Mouse (Mus musculus) adrenal gland, adult 10 weeks (tissue): ENCODE data around the gene Fam24b. TPM values are rescaled to one million over a fixed set of nuclear protein-coding genes. Genes with fewer than 3 reads are reported as not detected.

Source experiments
- polyA plus RNA-seq: library from polyadenylated mRNA; stranded (reverse); fragments of 350-450 nt; fragmentation: Illumina TruSeq; extraction: RNeasy Lipid Tissue Mini Kit (QIAGEN cat#74804); gene quantifications from one replicate; pipeline ENCODE4 v1.2.3, GENCODE M21; 2014; ENCODE audit warnings: low read depth, low replicate concordance

The Fam24b gene
- not detected for polyA plus RNA-seq

GRCm38 (mm10) chr7:131329416-131329815 is at the start of gene Fam24b:
TSS of gene Fam24b (minus strand) at chr7:131329516.

DNA sequence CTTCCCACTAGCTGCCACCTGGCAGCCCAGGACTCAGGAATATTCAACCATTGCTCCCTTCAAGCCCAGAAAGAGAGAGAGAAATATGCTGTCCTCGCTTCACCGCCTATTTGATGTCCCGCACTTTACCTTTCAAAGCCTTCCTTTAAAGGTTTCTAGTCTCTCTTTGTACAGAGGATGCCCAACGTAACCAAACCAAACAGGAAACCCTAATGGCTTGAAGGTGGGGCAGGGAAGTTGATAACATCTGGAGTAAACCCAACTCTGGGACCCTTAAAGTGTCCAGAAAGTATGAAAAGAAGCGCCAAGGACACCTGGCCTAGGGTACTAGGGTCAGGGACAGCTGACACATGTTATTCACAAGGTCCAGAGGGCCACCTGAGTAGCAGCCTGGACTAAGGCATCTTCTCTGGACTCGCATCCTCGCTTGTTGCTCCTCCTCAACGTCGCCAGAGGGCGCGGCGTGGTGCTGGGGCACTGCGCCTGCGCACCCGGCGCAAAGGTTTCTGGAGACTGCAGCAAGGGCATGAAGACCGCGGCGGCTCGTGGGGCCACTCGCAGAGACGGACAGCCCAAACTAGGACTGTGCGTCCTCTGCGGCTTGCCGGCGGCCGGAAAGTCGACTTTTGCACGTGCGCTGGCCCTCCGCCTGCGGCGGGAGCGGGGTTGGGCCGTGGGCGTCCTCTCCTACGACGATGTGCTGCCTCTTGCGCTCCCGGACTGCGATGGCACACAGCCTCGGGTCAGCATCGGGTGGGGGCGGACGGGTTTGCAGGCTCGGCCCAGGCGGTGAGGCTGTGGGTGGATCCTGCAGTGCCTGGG is 41.5 kb upstream of the Fam24b start, which contains the start of gene Pstk:
Pstk (plus strand) TSS at position 494 of the 822 bp plus-strand sequence.

GRCm38 (mm10) chr7:131362615-131363300 is 33.4 kb upstream of the Fam24b start, which contains the start of gene 2310057M21Rik:
TSS of gene 2310057M21Rik (minus strand) at chr7:131362759.

GRCm38 (mm10) chr7:131333564-131333963 is 4.2 kb upstream of the Fam24b start, which contains the start of gene Fam24a:
TSS of gene Fam24a (plus strand) at chr7:131333864.

DNA sequence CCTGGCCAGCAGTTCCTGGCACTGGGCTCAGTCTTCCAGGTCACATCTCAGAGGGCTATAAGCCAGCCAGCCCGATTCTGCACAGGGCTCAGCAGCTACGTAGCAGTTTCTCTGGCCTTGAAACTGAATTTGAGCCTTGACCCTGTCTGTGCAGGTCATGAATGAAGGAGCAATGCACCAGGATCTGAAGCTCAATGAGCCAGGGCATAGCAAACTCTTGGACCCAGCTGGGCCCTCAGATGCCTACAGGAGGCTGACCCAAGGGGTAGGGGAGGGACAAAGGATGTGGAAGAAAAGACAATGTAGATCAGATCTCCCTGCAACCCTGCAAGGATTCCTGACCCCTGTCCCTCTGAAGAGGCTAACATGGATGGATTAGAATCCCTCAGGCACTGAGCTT is 7.1 kb downstream of the Fam24b start, which contains the start of gene Cuzd1:
Cuzd1 (minus strand) TSS at position 101 of the 400 bp plus-strand sequence.

Other genes starting within 250 kb of the Fam24b start
- gene 4933402N03Rik, start 183.2 kb downstream of the Fam24b start, polyA plus RNA-seq: not detected
- gene 5430419D17Rik, start 155.1 kb downstream of the Fam24b start, polyA plus RNA-seq: not detected
- 0.76 TPM for gene Cuzd1, start 7.2 kb downstream of the Fam24b start, polyA plus RNA-seq
- not detected for gene Fam24a, start 4.3 kb upstream of the Fam24b start, polyA plus RNA-seq
- 5.8 TPM for gene 2310057M21Rik, start 33.2 kb upstream of the Fam24b start, polyA plus RNA-seq
- 29.1 TPM for gene Pstk, start 41.6 kb upstream of the Fam24b start, polyA plus RNA-seq
- 36.4 TPM for gene Ikzf5, start 81.0 kb upstream of the Fam24b start, polyA plus RNA-seq
- gene Acadsb, start 81.1 kb upstream of the Fam24b start, polyA plus RNA-seq: 1,712 TPM
- not detected for gene Hmx3, start 213.4 kb upstream of the Fam24b start, polyA plus RNA-seq
- not detected for gene Hmx2, start 219.3 kb upstream of the Fam24b start, polyA plus RNA-seq
- gene Bub3, start 230.7 kb upstream of the Fam24b start, polyA plus RNA-seq: 33.0 TPM